8 mouse cellular contexts compared by ENCODE assay signal in the genomic region with DNA sequence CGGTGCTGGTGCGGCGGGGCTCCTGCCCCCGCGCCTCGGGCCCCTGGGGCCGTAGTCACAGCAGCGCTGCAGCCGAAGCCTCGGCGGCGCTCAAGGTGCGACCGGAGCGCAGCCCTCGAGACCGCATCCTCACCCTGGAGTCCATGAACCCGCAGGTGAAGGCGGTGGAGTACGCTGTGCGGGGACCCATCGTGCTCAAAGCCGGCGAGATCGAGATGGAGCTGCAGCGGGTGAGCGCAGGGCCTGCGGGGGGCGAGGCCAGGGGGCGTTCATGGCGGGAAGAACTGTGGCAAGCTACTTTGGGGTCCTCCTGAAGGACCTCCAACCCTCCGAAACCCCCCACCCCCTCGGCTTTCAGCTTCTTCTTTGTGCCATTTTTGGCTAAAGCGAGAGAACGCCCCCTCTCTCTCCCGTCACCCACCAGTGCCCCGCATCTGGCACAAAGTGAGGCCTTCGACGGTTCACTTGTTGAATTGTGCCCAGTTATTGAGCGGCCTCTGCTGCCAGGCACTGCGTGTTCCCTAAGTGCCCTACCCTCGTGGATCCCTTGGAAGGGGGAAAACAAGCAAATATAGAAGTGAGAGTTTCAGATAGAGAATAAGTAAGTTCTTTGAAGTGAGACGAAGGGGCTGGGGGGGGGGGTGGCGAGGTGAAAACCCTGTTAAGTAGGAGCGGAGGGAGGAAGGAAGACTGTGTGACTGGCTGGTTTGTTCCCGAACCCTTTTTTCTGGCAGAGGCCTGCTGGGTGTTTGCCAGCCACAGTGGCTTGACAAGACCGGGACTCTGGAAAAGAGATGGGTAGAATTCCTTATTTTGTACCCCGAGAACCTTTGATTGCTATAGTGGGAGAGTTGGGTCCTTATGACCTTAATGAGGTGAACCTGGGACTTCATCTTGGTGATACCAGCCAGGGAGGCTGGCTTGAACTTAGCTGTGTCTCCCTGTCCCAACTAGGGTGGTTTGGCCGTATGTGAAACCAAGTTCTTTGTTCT. TPM values are rescaled to one million over a fixed set of nuclear protein-coding genes. Genes with fewer than 3 reads are reported as not detected.
A peak's percentile ranks its signal among the peaks of the same experiment; 100 is the strongest.
DNase-seq lines count a peak whose midpoint lies in the region; ATAC-seq and TF ChIP-seq lines count a peak whose summit lies in the region.

No protein-coding gene starts in this region.

- no peaks in the 10 kb centered on the region for H3K36me3 ChIP-seq in midbrain, embryonic 15.5 days (replicated peaks)

- 6% methylated on average over 49 of the region's 49 CpGs for WGBS in midbrain, embryonic 15.5 days

- H3K9ac ChIP-seq in midbrain, embryonic 15.5 days: peak overlapping the region; percentile 91

- intact Hi-C loops in heart, postnatal 14 days (cut with DNase I): loop anchor here (5.0 kb wide), 1 partner anchor 34 kb away; no protein-coding TSS in a partner anchor
- intact Hi-C loops in left cerebral cortex, adult 2 months (cut with DNase I): loop anchor here (1.0 kb wide), 1 partner anchor 24 kb away; no protein-coding TSS in a partner anchor

- H3K4me3 ChIP-seq in left cerebral cortex, adult 2 months: peak overlapping the region; percentile 58
- peak overlapping the region; percentile 79 for H3K4me3 ChIP-seq in midbrain, embryonic 15.5 days

- peak overlapping the region; percentile 96 for H3K27ac ChIP-seq in left cerebral cortex, adult 2 months
- peak overlapping the region; percentile 79 for H3K27ac ChIP-seq in midbrain, embryonic 15.5 days

- H3K4me2 ChIP-seq in midbrain, embryonic 15.5 days: peak overlapping the region; percentile 76

- peaks cover 13% of the 10 kb centered on the region for H3K4me1 ChIP-seq in midbrain, embryonic 15.5 days

- peak; percentile 33 for DNase-seq in adrenal gland, postnatal 10 days
- no peak for DNase-seq in adrenal gland, adult 18-20 months (ENCODE audit: low spot score in 2 of 2)
- peak; percentile 35 for DNase-seq in 416B (ENCODE audit: low read depth)
- DNase-seq in cerebellum, postnatal 25 days: peak; percentile 38 to 62
- DNase-seq in heart, postnatal 14 days: peak; percentile 19 to 41
- peak; percentile 50 to 51 for DNase-seq in left cerebral cortex, adult 2 months (ENCODE audit: extremely low spot score in 1 of 2, low spot score in 2 of 2)
- DNase-seq in thymus, postnatal 14 days: peak; percentile 6

- no peak for TF ChIP-seq CTCF in left cerebral cortex, adult 2 months (IDR thresholded peaks at IDR 0.05)

- no peak for ATAC-seq in midbrain, embryonic 15.5 days (replicated peaks)

- H3K27me3 ChIP-seq in midbrain, embryonic 15.5 days (replicated peaks): no peaks in the 10 kb centered on the region

- no peaks in the 10 kb centered on the region for H3K9me3 ChIP-seq in midbrain, embryonic 15.5 days

RNA-seq across cellular contexts. Expression of a gene that starts 0.9 kb away (rescaled TPM):
- 10 to 100 TPM; 47.9 to 54.3 TPM for total RNA-seq in adrenal gland, postnatal 10 days (2021)
- 100 to 1,000 TPM in 1 of 2 experiments, 10 to 100 TPM in 1; 74.5 to 255 TPM for total RNA-seq in adrenal gland, adult 18-20 months (2021)
- total RNA-seq in heart, postnatal 14 days (2021): 10 to 100 TPM; 37.6 to 45.2 TPM
- total RNA-seq in left cerebral cortex, adult 2 months (2021): 10 to 100 TPM; 62.7 to 70.0 TPM
- polyA plus RNA-seq in midbrain, embryonic 15.5 days (2015; fragmentation: Nextera tagmentation; extraction: Ambion mirVana): 39.3 and 40.1 TPM in 2 replicates

Comparison
In these comparisons a context has a peak if more than half of its experiments do, and no peak if none do; other contexts are left out.
1. DNase-seq: peak in adrenal gland, postnatal 10 days (single experiment), 416B (single experiment), cerebellum, postnatal 25 days (2 of 2), heart, postnatal 14 days (2 of 2), left cerebral cortex, adult 2 months (2 of 2) and thymus, postnatal 14 days (single experiment); none in adrenal gland, adult 18-20 months (0 of 2).